In the genomic region with DNA sequence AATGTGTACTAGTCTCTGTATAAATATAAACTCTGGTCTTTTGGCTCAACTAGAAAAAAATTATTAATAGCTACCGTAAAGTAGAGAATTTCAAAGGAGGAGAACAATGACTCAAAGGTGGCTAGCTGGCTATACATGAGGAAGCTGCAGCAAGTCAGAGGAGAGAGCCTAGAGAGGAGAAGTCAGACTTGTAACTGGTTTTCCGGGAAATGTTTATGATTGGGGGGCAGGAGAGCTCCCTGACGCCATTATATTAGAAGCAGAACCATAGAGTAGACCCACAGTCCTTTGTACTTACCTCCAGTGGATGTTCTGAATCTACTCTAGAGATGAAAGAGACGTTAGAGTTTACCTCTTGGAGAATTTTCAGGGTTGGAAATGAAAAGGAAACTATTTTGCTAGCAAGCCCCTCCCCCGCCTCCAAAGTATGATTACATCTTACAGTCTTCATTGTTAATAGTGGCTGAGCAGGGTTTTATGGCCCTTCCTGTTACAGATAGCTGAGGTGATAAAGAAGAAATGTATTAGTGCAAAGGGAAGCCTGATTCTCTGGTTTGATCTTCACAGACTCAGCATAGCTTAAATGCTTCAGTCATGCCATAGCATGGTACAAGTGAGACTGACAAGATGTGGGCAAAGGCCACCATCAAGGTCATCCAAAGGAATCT, we compare ENCODE assay signal across 22 mouse cellular contexts. TPM values are rescaled to one million over a fixed set of nuclear protein-coding genes. Genes with fewer than 3 reads are reported as not detected.
A peak's percentile ranks its signal among the peaks of the same experiment; 100 is the strongest.
DNase-seq lines count a peak whose midpoint lies in the region; ATAC-seq lines count a peak whose summit lies in the region.
"Had no signal": no experiment of that assay in that cellular context is flagged by ENCODE, and none has a peak within 500 bp of the region (broad histone marks: within the 10 kb centered on the region; RNA-seq: fewer than 3 reads in every experiment).

No protein-coding gene starts in this region.

- no peaks in the 10 kb centered on the region for H3K9me3 ChIP-seq in kidney, embryonic 15.5 days (replicated peaks)
- H3K9me3 ChIP-seq: embryonic facial prominence, embryonic 13.5 days; hindbrain, embryonic 12.5 days; lung, embryonic 15.5 days; neural tube, embryonic 15.5 days had no signal

- H3K9ac ChIP-seq in kidney, embryonic 15.5 days = no peak overlapping the region
- H3K9ac ChIP-seq: embryonic facial prominence, embryonic 13.5 days; hindbrain, embryonic 12.5 days; lung, embryonic 15.5 days; neural tube, embryonic 15.5 days had no signal

- H3K27me3 ChIP-seq in kidney, embryonic 15.5 days = no peaks in the 10 kb centered on the region
- H3K27me3 ChIP-seq: embryonic facial prominence, embryonic 13.5 days; hindbrain, embryonic 12.5 days; neural tube, embryonic 15.5 days had no signal

- no peak for DNase-seq in kidney, postnatal 4 days
- peak; percentile 49 for DNase-seq in lung, postnatal 10 days
- DNase-seq in adrenal gland, postnatal 4 days (ENCODE audit: low spot score in 2 of 2) = no peak
- no peak for DNase-seq in urinary bladder, postnatal 10 days (ENCODE audit: low spot score)
- DNase-seq in gastrocnemius, postnatal 14 days = no peak
- DNase-seq: adrenal gland, postnatal 36 days; cerebellum, adult 9-10 months; gastrocnemius, adult 2 months; heart, adult 18-20 months; kidney, adult 2 months; right cerebral cortex, postnatal 25 days had no signal

- H3K4me2 ChIP-seq in kidney, embryonic 15.5 days = 0 out of 2 replicates have a peak overlapping the region, but pooled peaks have one; percentile 2
- H3K4me2 ChIP-seq: embryonic facial prominence, embryonic 13.5 days; hindbrain, embryonic 12.5 days; lung, embryonic 15.5 days; midbrain, embryonic 11.5 days; neural tube, embryonic 15.5 days had no signal

- WGBS in kidney, embryonic 15.5 days = 62% methylated on average over 5 of the region's 5 CpGs

- no peaks in the 10 kb centered on the region for H3K36me3 ChIP-seq in kidney, embryonic 15.5 days
- H3K36me3 ChIP-seq: embryonic facial prominence, embryonic 13.5 days; hindbrain, embryonic 12.5 days; lung, embryonic 15.5 days; neural tube, embryonic 15.5 days had no signal

- intact Hi-C loops in gastrocnemius, postnatal 14 days (cut with DNase I; ENCODE audit: low total_unique reads) = no loop called here

- no peak overlapping the region; the same call in 1 of the 2 replicates for H3K27ac ChIP-seq in kidney, embryonic 15.5 days
- H3K27ac ChIP-seq: embryonic facial prominence, embryonic 13.5 days; gastrocnemius, adult 2 months; hindbrain, embryonic 12.5 days; left cerebral cortex, adult 2 months; lung, embryonic 15.5 days; neural tube, embryonic 15.5 days had no signal

- H3K4me1 ChIP-seq in kidney, embryonic 15.5 days = peaks cover 9% of the 10 kb centered on the region
- H3K4me1 ChIP-seq: hindbrain, embryonic 12.5 days; neural tube, embryonic 15.5 days had no signal

- H3K4me3 ChIP-seq in kidney, embryonic 15.5 days (replicated peaks) = no peak overlapping the region
- H3K4me3 ChIP-seq: embryonic facial prominence, embryonic 13.5 days; gastrocnemius, adult 2 months; hindbrain, embryonic 12.5 days; left cerebral cortex, adult 2 months; lung, embryonic 15.5 days; myocyte; neural tube, embryonic 15.5 days had no signal

- ATAC-seq in kidney, embryonic 15.5 days (replicated peaks; ENCODE audit: low FRiP score) = no peak
- peak; percentile 54 for ATAC-seq in CD4-positive, CD25-positive, alpha-beta regulatory T cell, adult 4 months
- peak; percentile 28 for ATAC-seq in inflammation-experienced regulatory T-cells, adult 6 months

RNA-seq across cellular contexts. Expression of a gene that starts 7.1 kb away (rescaled TPM):
- polyA plus RNA-seq in kidney, embryonic 15.5 days (2015; fragmentation: Nextera tagmentation; extraction: Ambion mirVana) = 11.6 and 14.3 TPM in 2 replicates
- 1 to 10 TPM; 7.0 to 7.1 TPM for polyA plus RNA-seq in CD4-positive, CD25-positive, alpha-beta regulatory T cell, adult 4 months (2017; shearing (Covaris generic))
- 1 to 10 TPM; 1.3 to 7.4 (median 5.9) TPM for polyA plus RNA-seq in inflammation-experienced regulatory T-cells, adult 6 months (2017; shearing (Covaris generic))
- total RNA-seq in adrenal gland, postnatal 4 days (2021) = 100 to 1,000 TPM in 1 of 2 experiments, 10 to 100 TPM in 1; 97.3 to 110 TPM
- 10 to 100 TPM; 20.5 to 21.2 TPM for total RNA-seq in gastrocnemius, postnatal 14 days (2021)

RNA-seq across cellular contexts. Expression of a gene that starts 9.6 kb away (rescaled TPM):
- polyA plus RNA-seq in kidney, embryonic 15.5 days (2015; fragmentation: Nextera tagmentation; extraction: Ambion mirVana) = 0.55 and 1.2 TPM in 2 replicates
- not detected for polyA plus RNA-seq in CD4-positive, CD25-positive, alpha-beta regulatory T cell, adult 4 months (2017; shearing (Covaris generic))
- not detected for polyA plus RNA-seq in inflammation-experienced regulatory T-cells, adult 6 months (2017; shearing (Covaris generic))
- total RNA-seq in adrenal gland, postnatal 4 days (2021) = 1 to 10 TPM in 1 of 2 experiments, under 1 TPM in 1; 0.98 to 1.6 TPM
- not detected for total RNA-seq in gastrocnemius, postnatal 14 days (2021)
- total RNA-seq: adrenal gland, postnatal 36 days; gastrocnemius, adult 2 months; heart, adult 18-20 months; left cerebral cortex, adult 2 months had no signal
- polyA plus RNA-seq: embryonic facial prominence, embryonic 13.5 days; kidney, adult 2 months; limb, embryonic 11.5 days; myocyte had no signal

RNA-seq across cellular contexts. Expression of a gene that starts 10.8 kb away (rescaled TPM):
- polyA plus RNA-seq in kidney, embryonic 15.5 days (2015; fragmentation: Nextera tagmentation; extraction: Ambion mirVana) = 28.0 and 29.7 TPM in 2 replicates
- 10 to 100 TPM in 1 of 2 experiments, not detected in 1; 21.7 TPM for polyA plus RNA-seq in CD4-positive, CD25-positive, alpha-beta regulatory T cell, adult 4 months (2017; shearing (Covaris generic))
- 10 to 100 TPM in 2 of 3 experiments, 1 to 10 TPM in 1; 9.6 to 22.0 (median 11.1) TPM for polyA plus RNA-seq in inflammation-experienced regulatory T-cells, adult 6 months (2017; shearing (Covaris generic))
- 10 to 100 TPM; 34.3 to 35.1 TPM for total RNA-seq in adrenal gland, postnatal 4 days (2021)
- 10 to 100 TPM in 1 of 2 experiments, 1 to 10 TPM in 1; 3.3 to 12.8 TPM for total RNA-seq in gastrocnemius, postnatal 14 days (2021)
- polyA plus RNA-seq: myocyte had no signal

RNA-seq across cellular contexts. Expression of a gene that starts 12.4 kb away (rescaled TPM):
- 59.3 and 75.1 TPM in 2 replicates for polyA plus RNA-seq in kidney, embryonic 15.5 days (2015; fragmentation: Nextera tagmentation; extraction: Ambion mirVana)
- 1 to 10 TPM; 7.4 to 9.9 TPM for polyA plus RNA-seq in CD4-positive, CD25-positive, alpha-beta regulatory T cell, adult 4 months (2017; shearing (Covaris generic))
- polyA plus RNA-seq in inflammation-experienced regulatory T-cells, adult 6 months (2017; shearing (Covaris generic)) = 10 to 100 TPM in 1 of 3 experiments, 1 to 10 TPM in 2; 4.8 to 44.5 (median 9.0) TPM
- total RNA-seq in adrenal gland, postnatal 4 days (2021) = 1,000 to 10,000 TPM in 1 of 2 experiments, 100 to 1,000 TPM in 1; 924 to 1,090 TPM
- total RNA-seq in gastrocnemius, postnatal 14 days (2021) = 100 to 1,000 TPM; 154 to 189 TPM

RNA-seq across cellular contexts. Expression of a gene that starts 13.5 kb away (rescaled TPM):
- 12.8 and 17.8 TPM in 2 replicates for polyA plus RNA-seq in kidney, embryonic 15.5 days (2015; fragmentation: Nextera tagmentation; extraction: Ambion mirVana)
- 1 to 10 TPM; 6.3 to 8.4 TPM for polyA plus RNA-seq in CD4-positive, CD25-positive, alpha-beta regulatory T cell, adult 4 months (2017; shearing (Covaris generic))
- polyA plus RNA-seq in inflammation-experienced regulatory T-cells, adult 6 months (2017; shearing (Covaris generic)) = 10 to 100 TPM in 2 of 3 experiments, 1 to 10 TPM in 1; 5.7 to 28.2 (median 20.9) TPM
- total RNA-seq in adrenal gland, postnatal 4 days (2021) = 100 to 1,000 TPM; 801 to 997 TPM
- 100 to 1,000 TPM; 160 to 175 TPM for total RNA-seq in gastrocnemius, postnatal 14 days (2021)
